In genomic region chr7:119849096-119849495, GRCm38 (mm10) we compare ENCODE assay signal across 8 mouse cellular contexts. TPM values are rescaled to one million over a fixed set of nuclear protein-coding genes. Genes with fewer than 3 reads are reported as not detected.
DNase-seq lines count a peak whose midpoint lies in the region; ATAC-seq and TF ChIP-seq lines count a peak whose summit lies in the region.
"Had no signal": no experiment of that assay in that cellular context is flagged by ENCODE, and none has a peak within 500 bp of the region (broad histone marks: within the 10 kb centered on the region; RNA-seq: fewer than 3 reads in every experiment).

No protein-coding gene starts in this region.

- H3K4me2 ChIP-seq in lung, postnatal 0 days (replicated peaks; ENCODE audit: low read depth, low read length): no peak overlapping the region
- H3K4me2 ChIP-seq: limb, embryonic 13.5 days had no signal

- TF ChIP-seq CTCF in lung, postnatal 0 days (IDR thresholded peaks at IDR 0.05): peak; percentile 97

- WGBS in heart, embryonic 10.5 days: 0% methylated on average over 1 of the region's 1 CpGs
- whole genome bisulfite sequencing in lung, postnatal 0 days: 0% methylated on average over 1 of the region's 1 CpGs

- ATAC-seq in lung, postnatal 0 days: peak; percentile 37

- H3K36me3 ChIP-seq in ES-E14 (ENCODE audit: control insufficient read depth, insufficient read depth, low read length, poor library complexity, severe bottlenecking): peaks cover 2% of the 10 kb centered on the region
- peaks cover 20% of the 10 kb centered on the region; the same call in 1 of the 2 replicates for H3K36me3 ChIP-seq in heart, embryonic 10.5 days
- H3K36me3 ChIP-seq in lung, postnatal 0 days (ENCODE audit: insufficient read depth, low read length): no peaks in the 10 kb centered on the region

- no peak overlapping the region for H3K27ac ChIP-seq in ES-E14 (ENCODE audit: insufficient read depth, low read depth, low read length, poor library complexity, severe bottlenecking)
- H3K27ac ChIP-seq in heart, embryonic 10.5 days: no peak overlapping the region
- no peak overlapping the region for H3K27ac ChIP-seq in lung, postnatal 0 days (ENCODE audit: low read length)
- H3K27ac ChIP-seq: limb, embryonic 13.5 days had no signal

- H3K9ac ChIP-seq in ES-E14 (ENCODE audit: insufficient read depth, low read depth, low read length, poor library complexity, severe bottlenecking): no peak overlapping the region
- H3K9ac ChIP-seq in lung, postnatal 0 days (replicated peaks; ENCODE audit: low read depth): no peak overlapping the region
- H3K9ac ChIP-seq: limb, embryonic 13.5 days had no signal

- peaks cover 2% of the 10 kb centered on the region in 2 experiments; a peak in 1 of 4 replicates for H3K4me1 ChIP-seq in ES-E14 (ENCODE audit: control insufficient read depth in 2 of 2, insufficient read depth in 2 of 2, low read length in 2 of 2, poor library complexity in 1 of 2)
- H3K4me1 ChIP-seq in heart, embryonic 10.5 days: no peaks in the 10 kb centered on the region
- H3K4me1 ChIP-seq in lung, postnatal 0 days (ENCODE audit: insufficient read depth, low read depth, low read length): no peaks in the 10 kb centered on the region
- H3K4me1 ChIP-seq: limb, embryonic 13.5 days had no signal

- no peaks in the 10 kb centered on the region for H3K27me3 ChIP-seq in heart, embryonic 10.5 days (ENCODE audit: insufficient read depth, poor library complexity, severe bottlenecking)
- no peaks in the 10 kb centered on the region for H3K27me3 ChIP-seq in lung, postnatal 0 days (replicated peaks; ENCODE audit: insufficient read depth, low read length)
- H3K27me3 ChIP-seq: limb, embryonic 13.5 days had no signal

- in situ Hi-C loops in ES-E14 (cut with MboI; ENCODE audit: low sequenced_read_pairs in 2 of 2, unreplicated experiment in 2 of 2): loop anchor here (10.0 to 25.0 kb wide), 3 partner anchors 196 to 363 kb away; partner anchors contain the start of genes Abca14 (in 2 of the 2) and Crym (in 2 of the 2)

- DNase-seq in ES-E14 (ENCODE audit: low read depth, low spot score): peak; percentile 56
- DNase-seq in adrenal gland, postnatal 14 days: peak; percentile 79
- peak; percentile 57 for DNase-seq in embryo, embryonic 9.5 days (ENCODE audit: extremely low spot score)
- DNase-seq in heart, embryonic 10.5 days (ENCODE audit: low spot score): peak; percentile 76
- peak; percentile 17 to 79 for DNase-seq in layer of hippocampus, adult 18-20 months (ENCODE audit: low spot score in 2 of 2)
- DNase-seq in lung, postnatal 0 days (ENCODE audit: low spot score): peak; percentile 72
- peak; percentile 52 for DNase-seq in right cerebral cortex, postnatal 25 days

- H3K9me3 ChIP-seq in ES-E14 (ENCODE audit: control insufficient read depth, insufficient read depth, low read depth, low read length): no peaks in the 10 kb centered on the region
- H3K9me3 ChIP-seq in heart, embryonic 10.5 days: no peaks in the 10 kb centered on the region
- H3K9me3 ChIP-seq in lung, postnatal 0 days (ENCODE audit: low read length): no peaks in the 10 kb centered on the region
- H3K9me3 ChIP-seq: limb, embryonic 13.5 days had no signal

- no peak overlapping the region for H3K4me3 ChIP-seq in ES-E14 (ENCODE audit: insufficient read depth in 1 of 2, low read depth in 1 of 2, low read length in 2 of 2, poor library complexity in 1 of 2, severe bottlenecking in 1 of 2)
- H3K4me3 ChIP-seq in heart, embryonic 10.5 days: no peak overlapping the region
- H3K4me3 ChIP-seq in lung, postnatal 0 days (ENCODE audit: low read depth, low read length): no peak overlapping the region
- H3K4me3 ChIP-seq: limb, embryonic 13.5 days had no signal

- TF ChIP-seq EP300 in lung, postnatal 0 days (IDR thresholded peaks at IDR 0.05): no peak

TF ChIP-seq in ES-E14, 5 proteins besides CTCF, POLR2A, EP300 and RAD21:
- TF ChIP-seq ZNF384 (IDR thresholded peaks at IDR 0.05; ENCODE audit: low read depth, low read length) (no peak), ZC3H11A (IDR thresholded peaks at IDR 0.05; ENCODE audit: borderline replicate concordance, low read depth, low read length) (peak; percentile 92)

RNA-seq across cellular contexts. Expression of gene Lyrm1, which starts 46.6 kb away (rescaled TPM):
- total RNA-seq in ES-E14 (2012; rRNA removed): 1.4 and 3.8 TPM in 2 replicates
- 7.8 and 11.9 TPM in 2 replicates for total RNA-seq in adrenal gland, postnatal 14 days (2021)
- 7.7 and 10.8 TPM in 2 replicates for polyA plus RNA-seq in heart, embryonic 10.5 days (2016; fragmentation: Nextera tagmentation; extraction: Ambion mirVana)
- total RNA-seq in layer of hippocampus, adult 18-20 months (2021): 10 to 100 TPM; 10.4 to 11.1 TPM
- 7.4 and 7.7 TPM in 2 replicates for polyA plus RNA-seq in lung, postnatal 0 days (2015; fragmentation: Nextera tagmentation; extraction: Ambion mirVana)

RNA-seq across cellular contexts. Expression of gene Dcun1d3, which starts 47.0 kb away (rescaled TPM):
- 26.1 and 27.1 TPM in 2 replicates for total RNA-seq in ES-E14 (2012; rRNA removed)
- total RNA-seq in adrenal gland, postnatal 14 days (2021): 37.4 and 47.7 TPM in 2 replicates
- polyA plus RNA-seq in heart, embryonic 10.5 days (2016; fragmentation: Nextera tagmentation; extraction: Ambion mirVana): 7.4 and 10.1 TPM in 2 replicates
- total RNA-seq in layer of hippocampus, adult 18-20 months (2021): 10 to 100 TPM; 24.8 to 28.7 TPM
- polyA plus RNA-seq in lung, postnatal 0 days (2015; fragmentation: Nextera tagmentation; extraction: Ambion mirVana): 7.7 and 8.6 TPM in 2 replicates

RNA-seq across cellular contexts. Expression of gene Eri2, which starts 55.2 kb away (rescaled TPM):
- total RNA-seq in ES-E14 (2012; rRNA removed): 14.3 and 14.6 TPM in 2 replicates
- 7.5 and 9.4 TPM in 2 replicates for total RNA-seq in adrenal gland, postnatal 14 days (2021)
- polyA plus RNA-seq in heart, embryonic 10.5 days (2016; fragmentation: Nextera tagmentation; extraction: Ambion mirVana): 17.2 and 17.3 TPM in 2 replicates
- 1 to 10 TPM; 8.2 to 9.0 TPM for total RNA-seq in layer of hippocampus, adult 18-20 months (2021)
- polyA plus RNA-seq in lung, postnatal 0 days (2015; fragmentation: Nextera tagmentation; extraction: Ambion mirVana): 4.9 and 5.7 TPM in 2 replicates

RNA-seq across cellular contexts. Expression of gene Rexo5, which starts 55.3 kb away (rescaled TPM):
- total RNA-seq in ES-E14 (2012; rRNA removed): 12.5 and 15.3 TPM in 2 replicates
- total RNA-seq in adrenal gland, postnatal 14 days (2021): 6.8 and 13.3 TPM in 2 replicates
- 21.2 and 23.5 TPM in 2 replicates for polyA plus RNA-seq in heart, embryonic 10.5 days (2016; fragmentation: Nextera tagmentation; extraction: Ambion mirVana)
- under 1 TPM; 0.74 to 0.97 TPM for total RNA-seq in layer of hippocampus, adult 18-20 months (2021)
- 8.3 and 9.2 TPM in 2 replicates for polyA plus RNA-seq in lung, postnatal 0 days (2015; fragmentation: Nextera tagmentation; extraction: Ambion mirVana)
